Mouse (Mus musculus): ENCODE data around the gene Paqr5. TPM values are rescaled to one million over a fixed set of nuclear protein-coding genes. Genes with fewer than 3 reads are reported as not detected.

The Paqr5 gene
- polyA plus RNA-seq, 1 experiment from 2014 or later, result 0.39 TPM

- WGBS, result 21% methylated on average over 3 of the region's 3 CpGs
- Histone ChIP-seq H3K27me3 (ENCODE audit: insufficient read depth, poor library complexity, severe bottlenecking) (no peaks in the 10 kb centered on the region), H3K27ac (peak overlapping the region; percentile 53; the same call in 1 of the 2 replicates), H3K4me3 (no peak overlapping the region), H3K9me3 (no peaks in the 10 kb centered on the region), H3K4me1 (peaks cover 21% of the 10 kb centered on the region; the same call in 1 of the 2 replicates), H3K36me3 (peaks cover 72% of the 10 kb centered on the region)
- no peak for DNase-seq (ENCODE audit: low spot score)
Measured at GRCm38 (mm10) chr9:61941054-61941453, 85.6 kb downstream of the Paqr5 start.

- WGBS, result 78% methylated on average over 2 of the region's 2 CpGs
- DNase-seq (ENCODE audit: low spot score), result no peak
- Histone ChIP-seq H3K4me1 (no peaks in the 10 kb centered on the region), H3K36me3 (peaks cover 94% of the 10 kb centered on the region), H3K9me3 (no peaks in the 10 kb centered on the region), H3K27ac (no peak overlapping the region), H3K4me3 (no peak overlapping the region), H3K27me3 (ENCODE audit: insufficient read depth, poor library complexity, severe bottlenecking) (no peaks in the 10 kb centered on the region)
Measured at GRCm38 (mm10) chr9:61933333-61933732, 93.3 kb downstream of the Paqr5 start.

- H3K9me3 ChIP-seq, result no peaks in the 10 kb centered on the region
- no peaks in the 10 kb centered on the region for H3K4me1 ChIP-seq
- whole genome bisulfite sequencing, result 72% methylated on average over 3 of the region's 3 CpGs
- no peak for DNase-seq (ENCODE audit: low spot score)
- no peak overlapping the region for H3K27ac ChIP-seq
- peaks cover 94% of the 10 kb centered on the region for H3K36me3 ChIP-seq
- H3K27me3 ChIP-seq (ENCODE audit: insufficient read depth, poor library complexity, severe bottlenecking), result no peaks in the 10 kb centered on the region
- no peak overlapping the region for H3K4me3 ChIP-seq
Measured at GRCm38 (mm10) chr9:61932009-61932408, 94.6 kb downstream of the Paqr5 start.

- no peak for DNase-seq (ENCODE audit: low spot score)
- H3K36me3 ChIP-seq, result peaks cover 99% of the 10 kb centered on the region
- WGBS, result 92% methylated on average over 10 of the region's 10 CpGs
Measured at GRCm38 (mm10) chr9:61925086-61925660, 101.5 kb downstream of the Paqr5 start.

GRCm38 (mm10) chr9:61920331-61920730 lies 106.3 kb downstream of the Paqr5 start:
- no peak overlapping the region for H3K27ac ChIP-seq
- peaks cover 86% of the 10 kb centered on the region for H3K36me3 ChIP-seq
- no peaks in the 10 kb centered on the region for H3K9me3 ChIP-seq
- no peak for DNase-seq (ENCODE audit: low spot score)
- H3K4me1 ChIP-seq, result no peaks in the 10 kb centered on the region; the same call in 1 of the 2 replicates
- no peaks in the 10 kb centered on the region for H3K27me3 ChIP-seq (ENCODE audit: insufficient read depth, poor library complexity, severe bottlenecking)
- no peak overlapping the region for H3K4me3 ChIP-seq
- WGBS, result 76% methylated on average over 6 of the region's 6 CpGs

More at GRCm38 (mm10) chr9:61925086-61925660, 101.5 kb downstream of the Paqr5 start:
- H3K27ac ChIP-seq, result no peak overlapping the region
- no peaks in the 10 kb centered on the region for H3K4me1 ChIP-seq
- no peaks in the 10 kb centered on the region for H3K27me3 ChIP-seq (ENCODE audit: insufficient read depth, poor library complexity, severe bottlenecking)
- no peak overlapping the region for H3K4me3 ChIP-seq
- no peaks in the 10 kb centered on the region for H3K9me3 ChIP-seq

GRCm38 (mm10) chr9:61919464-61919863 lies 107.2 kb downstream of the Paqr5 start:
- no peak overlapping the region for H3K4me3 ChIP-seq
- H3K36me3 ChIP-seq, result peaks cover 77% of the 10 kb centered on the region
- WGBS, result 90% methylated on average over 5 of the region's 5 CpGs
- no peak overlapping the region for H3K27ac ChIP-seq
- peaks cover 3% of the 10 kb centered on the region; the same call in 1 of the 2 replicates for H3K4me1 ChIP-seq
- no peak for DNase-seq (ENCODE audit: low spot score)
- no peaks in the 10 kb centered on the region for H3K27me3 ChIP-seq (ENCODE audit: insufficient read depth, poor library complexity, severe bottlenecking)
- H3K9me3 ChIP-seq, result no peaks in the 10 kb centered on the region

GRCm38 (mm10) chr9:61917436-61917835 lies 109.2 kb downstream of the Paqr5 start:
- Histone ChIP-seq H3K36me3 (peaks cover 71% of the 10 kb centered on the region), H3K27me3 (ENCODE audit: insufficient read depth, poor library complexity, severe bottlenecking) (no peaks in the 10 kb centered on the region), H3K4me3 (no peak overlapping the region), H3K9me3 (no peaks in the 10 kb centered on the region), H3K27ac (no peak overlapping the region), H3K4me1 (peaks cover 12% of the 10 kb centered on the region; the same call in 1 of the 2 replicates)
- no peak for DNase-seq (ENCODE audit: low spot score)
- 91% methylated on average over 6 of the region's 6 CpGs for WGBS

GRCm38 (mm10) chr9:61916986-61917385 lies 109.7 kb downstream of the Paqr5 start:
- Histone ChIP-seq H3K4me1 (peaks cover 13% of the 10 kb centered on the region; the same call in 1 of the 2 replicates), H3K27ac (no peak overlapping the region), H3K9me3 (no peaks in the 10 kb centered on the region), H3K27me3 (ENCODE audit: insufficient read depth, poor library complexity, severe bottlenecking) (no peaks in the 10 kb centered on the region), H3K36me3 (peaks cover 71% of the 10 kb centered on the region), H3K4me3 (no peak overlapping the region)
- no peak for DNase-seq (ENCODE audit: low spot score)
- 88% methylated on average over 3 of the region's 3 CpGs for WGBS

GRCm38 (mm10) chr9:61915393-61916005 lies 111.2 kb downstream of the Paqr5 start:
- Histone ChIP-seq H3K36me3 (peaks cover 61% of the 10 kb centered on the region), H3K4me3 (peak overlapping the region; percentile 93), H3K27me3 (ENCODE audit: insufficient read depth, poor library complexity, severe bottlenecking) (no peaks in the 10 kb centered on the region), H3K9me3 (no peaks in the 10 kb centered on the region), H3K27ac (peak overlapping the region; percentile 91), H3K4me1 (peaks cover 19% of the 10 kb centered on the region)
- no peak for DNase-seq (ENCODE audit: low spot score)
- WGBS, result 53% methylated on average over 4 of the region's 4 CpGs

- WGBS, result 3% methylated on average over 13 of the region's 13 CpGs
- peak overlapping the region; percentile 93 for H3K4me3 ChIP-seq
- DNase-seq (ENCODE audit: low spot score), result no peak
- H3K36me3 ChIP-seq, result peaks cover 55% of the 10 kb centered on the region
- H3K27ac ChIP-seq, result peak overlapping the region; percentile 91
- peaks cover 20% of the 10 kb centered on the region for H3K4me1 ChIP-seq
- H3K9me3 ChIP-seq, result no peaks in the 10 kb centered on the region
- no peaks in the 10 kb centered on the region for H3K27me3 ChIP-seq (ENCODE audit: insufficient read depth, poor library complexity, severe bottlenecking)
Measured at GRCm38 (mm10) chr9:61914917-61915300, 111.7 kb downstream of the Paqr5 start.

- Histone ChIP-seq H3K4me1 (peaks cover 20% of the 10 kb centered on the region), H3K9me3 (no peaks in the 10 kb centered on the region), H3K27me3 (ENCODE audit: insufficient read depth, poor library complexity, severe bottlenecking) (no peaks in the 10 kb centered on the region), H3K4me3 (peak within 1 kb of the TSS; percentile 93), H3K36me3 (peaks cover 50% of the 10 kb centered on the region), H3K27ac (peak within 1 kb of the TSS; percentile 92)
- DNase-seq (ENCODE audit: low spot score), result peak; percentile 98
- under 1% methylated on average over 70 of the region's 70 CpGs for WGBS
Measured at GRCm38 (mm10) chr9:61914203-61914916, 112.3 kb downstream of the Paqr5 start, which contains the start of gene Rplp1. Gene Rplp1 (minus strand): TSS chr9:61914542.

GRCm38 (mm10) chr9:61911300-61912128 lies 115.1 kb downstream of the Paqr5 start:
- peak; percentile 74 for DNase-seq (ENCODE audit: low spot score)
- H3K27me3 ChIP-seq (ENCODE audit: insufficient read depth, poor library complexity, severe bottlenecking), result no peaks in the 10 kb centered on the region
- H3K36me3 ChIP-seq, result peaks cover 23% of the 10 kb centered on the region
- no peak overlapping the region for H3K27ac ChIP-seq
- H3K9me3 ChIP-seq, result no peaks in the 10 kb centered on the region
- H3K4me1 ChIP-seq, result peaks cover 20% of the 10 kb centered on the region
- 57% methylated on average over 6 of the region's 6 CpGs for WGBS
- H3K4me3 ChIP-seq, result no peak overlapping the region

All from heart, embryonic 10.5 days (tissue).